Mouse (Mus musculus) lung, postnatal 0 days (tissue): ENCODE results near the gene Zfp326. TPM values are rescaled to one million over a fixed set of nuclear protein-coding genes. Genes with fewer than 3 reads are reported as not detected.

Experiments used
- ATAC-seq: fragments of 200-750 bp; cut with Nextera tagmentation; 2 replicates; pipeline ENCODE4 v1.8.0; 2017; ENCODE audit warnings: moderate library complexity
- DNase-seq: peaks from one replicate; pipeline ENCODE4 v3.0.0-alpha.2; 2016; ENCODE audit warnings: low spot score
- H3K27ac ChIP-seq: fragments of 300-500 bp; sonication (generic); 2 replicates; pipeline ENCODE4 v1.5.1; 2014; ENCODE audit warnings: antibody characterized with exemption, mild to moderate bottlenecking, low read length, mixed read lengths
- H3K27me3 ChIP-seq: fragments of 300-500 bp; sonication (generic); replicated peaks from 2 replicates; pipeline ENCODE4 v1.6.1; 2014; ENCODE audit warnings: low read length, mixed read lengths; ENCODE audit not compliant: insufficient read depth
- H3K36me3 ChIP-seq: fragments of 300-500 bp; sonication (generic); 2 replicates; pipeline ENCODE4 v1.6.1; 2014; ENCODE audit warnings: low read length, mixed read lengths; ENCODE audit not compliant: insufficient read depth
- H3K4me1 ChIP-seq: fragments of 300-500 bp; sonication (generic); 2 replicates; pipeline ENCODE4 v1.6.1; 2014; ENCODE audit warnings: antibody characterized with exemption, low read depth, low read length, mixed read lengths; ENCODE audit not compliant: insufficient read depth
- H3K4me2 ChIP-seq: fragments of 300-500 bp; sonication (generic); replicated peaks from 2 replicates; pipeline ENCODE4 v1.6.1; 2014; ENCODE audit warnings: low read depth, mild to moderate bottlenecking, low read length, moderate library complexity, mixed read lengths
- H3K4me3 ChIP-seq: fragments of 300-500 bp; sonication (generic); 2 replicates; pipeline ENCODE4 v1.5.1; 2014; ENCODE audit warnings: low read depth, low read length
- H3K9ac ChIP-seq: fragments of 300-500 bp; sonication (generic); replicated peaks from 2 replicates; pipeline ENCODE4 v1.6.1; 2014; ENCODE audit warnings: low read depth, mild to moderate bottlenecking
- H3K9me3 ChIP-seq: fragments of 300-500 bp; sonication (generic); 2 replicates; pipeline ENCODE4 v1.6.1; 2016; ENCODE audit warnings: low read length, mixed read lengths
- CTCF ChIP-seq: IDR thresholded peaks from 2 replicates; pipeline ENCODE4 v1.5.1; 2016; ENCODE audit warnings: antibody characterized with exemption, mild to moderate bottlenecking
- EP300 ChIP-seq: IDR thresholded peaks from 2 replicates; pipeline ENCODE4 v1.6.1; 2016; ENCODE audit warnings: antibody characterized with exemption, mild to moderate bottlenecking, control low read depth
- WGBS: fragments of 180-500 bp; shearing (Covaris S2); extraction: QIAGEN DNeasy Blood & Tissue Kit; methylation state at CpG from one replicate; pipeline ENCODE4 v1.1.7; 2014; 5-methylcytosine and 5-hydroxymethylcytosine counted together
- polyA plus RNA-seq: library from polyadenylated mRNA; unstranded; fragments of >200 nt; fragmentation: Nextera tagmentation; extraction: Ambion mirVana; gene quantifications from 2 replicates; pipeline ENCODE4 v1.2.1, GENCODE M21; 2015

Gene Zfp326
- polyA plus RNA-seq, 1 experiment from 2014 or later, result 28.5 TPM

- Histone ChIP-seq H3K9me3 (no peaks in the 10 kb centered on the region), H3K27ac (no peak overlapping the region), H3K4me3 (no peak overlapping the region), H3K4me2 (no peak overlapping the region), H3K4me1 (peaks cover 4% of the 10 kb centered on the region; the same call in 1 of the 2 replicates), H3K9ac (no peak overlapping the region), H3K36me3 (no peaks in the 10 kb centered on the region), H3K27me3 (no peaks in the 10 kb centered on the region)
- no peak for ATAC-seq
- whole genome bisulfite sequencing, result 64% methylated on average over 3 of the region's 3 CpGs
- DNase-seq, result no peak
- TF ChIP-seq CTCF (no peak), EP300 (no peak)
Observed at GRCm38 (mm10) chr5:105871140-105871539, 5.2 kb upstream of the Zfp326 start.

- no peaks in the 10 kb centered on the region for H3K9me3 ChIP-seq
- no peak overlapping the region for H3K4me2 ChIP-seq
- H3K4me3 ChIP-seq, result no peak overlapping the region
- no peak overlapping the region for H3K9ac ChIP-seq
- DNase-seq (no peak), ATAC-seq (no peak)
- peaks cover 4% of the 10 kb centered on the region; the same call in 1 of the 2 replicates for H3K4me1 ChIP-seq
- no peak overlapping the region for H3K27ac ChIP-seq
- H3K27me3 ChIP-seq, result no peaks in the 10 kb centered on the region
- WGBS, result 65% methylated on average over 8 of the region's 8 CpGs
- H3K36me3 ChIP-seq, result no peaks in the 10 kb centered on the region
- no peak for TF ChIP-seq EP300
- no peak for TF ChIP-seq CTCF
Observed at GRCm38 (mm10) chr5:105872176-105872575, 4.2 kb upstream of the Zfp326 start.

GRCm38 (mm10) chr5:105872916-105873315 lies 3.4 kb upstream of the Zfp326 start:
- H3K36me3 ChIP-seq, result no peaks in the 10 kb centered on the region
- H3K4me3 ChIP-seq, result no peak overlapping the region
- no peak for ATAC-seq
- H3K4me1 ChIP-seq, result no peaks in the 10 kb centered on the region; the same call in 1 of the 2 replicates
- H3K27me3 ChIP-seq, result no peaks in the 10 kb centered on the region
- no peaks in the 10 kb centered on the region for H3K9me3 ChIP-seq
- 49% methylated on average over 7 of the region's 7 CpGs for WGBS
- no peak overlapping the region for H3K9ac ChIP-seq
- DNase-seq, result no peak
- no peak overlapping the region for H3K4me2 ChIP-seq
- no peak overlapping the region for H3K27ac ChIP-seq
- no peak for TF ChIP-seq CTCF
- no peak for TF ChIP-seq EP300

GRCm38 (mm10) chr5:105873774-105874173 lies 2.6 kb upstream of the Zfp326 start:
- Histone ChIP-seq H3K4me3 (no peak overlapping the region), H3K27me3 (no peaks in the 10 kb centered on the region), H3K4me1 (no peaks in the 10 kb centered on the region; the same call in 1 of the 2 replicates), H3K36me3 (no peaks in the 10 kb centered on the region), H3K9me3 (no peaks in the 10 kb centered on the region), H3K9ac (no peak overlapping the region), H3K4me2 (no peak overlapping the region), H3K27ac (no peak overlapping the region)
- no peak for ATAC-seq
- DNase-seq, result no peak
- TF ChIP-seq EP300, result no peak
- no peak for TF ChIP-seq CTCF
- 61% methylated on average over 3 of the region's 3 CpGs for WGBS

- no peaks in the 10 kb centered on the region for H3K36me3 ChIP-seq
- no peaks in the 10 kb centered on the region for H3K9me3 ChIP-seq
- no peak overlapping the region for H3K9ac ChIP-seq
- no peak overlapping the region for H3K4me2 ChIP-seq
- 93% methylated on average over 11 of the region's 11 CpGs for WGBS
- TF ChIP-seq EP300, result no peak
- no peak for TF ChIP-seq CTCF
- H3K4me3 ChIP-seq, result no peak overlapping the region
- no peaks in the 10 kb centered on the region for H3K27me3 ChIP-seq
- no peak overlapping the region for H3K27ac ChIP-seq
- ATAC-seq (no peak), DNase-seq (no peak)
- no peaks in the 10 kb centered on the region; the same call in 1 of the 2 replicates for H3K4me1 ChIP-seq
Observed at GRCm38 (mm10) chr5:105874476-105874875, 1.9 kb upstream of the Zfp326 start.

- no peaks in the 10 kb centered on the region for H3K27me3 ChIP-seq
- H3K4me3 ChIP-seq, result peak overlapping the region; percentile 97
- WGBS, result 2% methylated on average over 44 of the region's 46 CpGs
- no peaks in the 10 kb centered on the region for H3K36me3 ChIP-seq
- TF ChIP-seq EP300 (no peak), CTCF (no peak)
- no peaks in the 10 kb centered on the region for H3K9me3 ChIP-seq
- peak overlapping the region; percentile 99 for H3K9ac ChIP-seq
- DNase-seq (peak; percentile 12), ATAC-seq (no peak)
- H3K27ac ChIP-seq, result peak overlapping the region; percentile 92
- peak overlapping the region; percentile 67 for H3K4me2 ChIP-seq
- H3K4me1 ChIP-seq, result no peaks in the 10 kb centered on the region; the same call in 1 of the 2 replicates
Observed at GRCm38 (mm10) chr5:105876925-105877774, 785 bp downstream of the Zfp326 start.
